Mouse (Mus musculus) thymus, adult 2 months (tissue): Measurements from ENCODE around the gene Eif2b5. TPM values are rescaled to one million over a fixed set of nuclear protein-coding genes. Genes with fewer than 3 reads are reported as not detected.
A peak's percentile ranks its signal among the peaks of the same experiment; 100 is the strongest.
"Not testable (repeated sequence)": the region's sequence is repeated elsewhere in the genome, so short reads cannot be mapped to it uniquely, and the experiment has no call there.

Experiments
- DNase-seq: peaks from one replicate; pipeline ENCODE4 v3.0.0; 2021
- H3K27ac ChIP-seq: fragments of 200-500 bp; 2 replicates; pipeline ENCODE4 v1.5.1; 2012; ENCODE audit warnings: low read length, control low read depth; ENCODE audit not compliant: control insufficient read depth, insufficient read depth
- H3K27me3 ChIP-seq: fragments of 200-500 bp; 2 replicates; pipeline ENCODE4 v1.6.1; 2012; ENCODE audit warnings: mild to moderate bottlenecking, low read length, moderate library complexity, mixed read lengths; ENCODE audit not compliant: control insufficient read depth, insufficient read depth
- H3K36me3 ChIP-seq: fragments of 200-500 bp; 2 replicates; pipeline ENCODE4 v1.6.1; 2012; ENCODE audit warnings: mild to moderate bottlenecking, low read length, moderate library complexity; ENCODE audit not compliant: control insufficient read depth, insufficient read depth
- H3K4me1 ChIP-seq: fragments of 200-500 bp; replicated peaks from 2 replicates; pipeline ENCODE4 v1.6.1; 2012; ENCODE audit warnings: low read length; ENCODE audit not compliant: control insufficient read depth, insufficient read depth
- H3K4me3 ChIP-seq: fragments of 200-500 bp; 2 replicates; pipeline ENCODE4 v1.5.1; 2012; ENCODE audit warnings: mild to moderate bottlenecking, low read length, control low read depth, moderate library complexity; ENCODE audit not compliant: control insufficient read depth, insufficient read depth
- CTCF ChIP-seq: fragments of 200-500 bp; IDR thresholded peaks from 2 replicates; pipeline ENCODE4 v1.5.1; 2012; ENCODE audit warnings: mild to moderate bottlenecking, control low read depth, low read length, moderate library complexity, borderline replicate concordance; ENCODE audit not compliant: control insufficient read depth, poor library complexity, insufficient read depth; ENCODE audit errors: extremely low read depth
- POLR2A ChIP-seq: fragments of 200-500 bp; IDR thresholded peaks from 2 replicates; pipeline ENCODE4 v1.6.1; 2012; ENCODE audit warnings: mild to moderate bottlenecking, low read length, control low read depth, moderate library complexity; ENCODE audit not compliant: control insufficient read depth, poor library complexity, insufficient read depth; ENCODE audit errors: extremely low read depth
- WGBS: fragments of 180-500 bp; shearing (Covaris S2); methylation state at CpG from one replicate; pipeline ENCODE4 v1.1.7; 2018; 5-methylcytosine and 5-hydroxymethylcytosine counted together
- polyA plus RNA-seq: library from polyadenylated mRNA; depleted of rRNA; stranded (reverse); fragments of >200 nt; gene quantifications from 2 replicates; pipeline ENCODE4 v1.2.3, GENCODE M21; 2012; rRNA removed

Gene Eif2b5
- polyA plus RNA-seq, result 40.7 and 44.7 TPM in 2 replicates

GRCm38 (mm10) chr16:20498677-20499475 is at the start of gene Eif2b5:
Gene Eif2b5 (plus strand): TSS chr16:20498817.
- Histone ChIP-seq H3K36me3 (peaks cover 30% of the 10 kb centered on the region), H3K4me3 (peak within 1 kb of the TSS; percentile 80), H3K27ac (no peak within 1 kb of the TSS), H3K4me1 (peaks cover 14% of the 10 kb centered on the region), H3K27me3 (no peaks in the 10 kb centered on the region)
- TF ChIP-seq CTCF, result peak; percentile 13; the same call in 1 of the 2 replicates
- TF ChIP-seq POLR2A, result peak; percentile 73
- under 1% methylated on average over 49 of the region's 49 CpGs for WGBS
- peak; percentile 98 for DNase-seq

DNA sequence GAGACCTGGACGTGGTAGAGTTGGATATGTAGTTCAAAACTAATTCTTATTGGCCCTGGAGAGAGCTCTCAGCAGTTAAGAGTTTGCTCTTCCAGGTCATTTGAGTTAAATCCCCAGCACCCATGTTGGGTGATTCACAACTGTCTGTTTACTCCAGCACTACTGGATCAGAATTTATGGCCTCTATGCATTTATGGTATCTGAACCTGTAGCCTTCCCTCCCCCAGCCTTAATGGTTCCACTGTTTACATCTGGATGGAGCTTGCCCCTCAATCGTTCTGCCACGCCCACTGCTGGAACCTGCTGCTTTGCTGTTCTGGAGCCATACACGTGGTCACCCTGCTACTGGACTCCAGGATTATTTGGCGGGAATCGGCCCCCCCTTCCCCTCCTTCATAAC is 46.8 kb upstream of the Eif2b5 start:
- 88% methylated on average over 6 of the region's 6 CpGs for WGBS
- Histone ChIP-seq H3K27me3 (no peaks in the 10 kb centered on the region), H3K27ac (no peak overlapping the region), H3K36me3 (no peaks in the 10 kb centered on the region), H3K4me1 (no peaks in the 10 kb centered on the region), H3K4me3 (no peak overlapping the region)
- DNase-seq, result no peak
- no peak for TF ChIP-seq POLR2A
- no peak for TF ChIP-seq CTCF

- Histone ChIP-seq H3K4me3 (no peak overlapping the region), H3K27ac (no peak overlapping the region), H3K36me3 (no peaks in the 10 kb centered on the region), H3K27me3 (no peaks in the 10 kb centered on the region), H3K4me1 (peaks cover 14% of the 10 kb centered on the region)
- 92% methylated on average over 6 of the region's 6 CpGs for WGBS
- TF ChIP-seq CTCF (no peak), POLR2A (no peak)
- DNase-seq, result no peak
Measured at GRCm38 (mm10) chr16:20454155-20454654, 44.4 kb upstream of the Eif2b5 start.

DNA sequence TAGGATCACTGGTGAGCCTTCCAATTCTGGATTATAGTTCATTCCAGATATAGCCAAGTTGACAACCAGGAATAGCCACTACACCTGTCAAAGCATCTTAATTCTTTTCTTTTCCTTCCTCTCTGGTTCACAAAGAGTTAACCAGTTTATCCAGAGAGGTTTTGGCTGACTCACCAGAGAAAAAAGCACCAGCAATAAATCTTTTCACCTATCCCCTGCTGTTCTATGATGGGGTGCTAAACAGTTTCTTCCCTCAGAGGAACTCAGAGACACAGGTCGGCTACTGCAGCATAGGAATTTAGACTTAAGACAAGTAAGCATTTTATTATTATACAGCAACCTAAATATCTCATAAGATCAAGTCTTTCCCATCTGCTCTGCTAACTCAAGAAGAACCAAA is 42.5 kb upstream of the Eif2b5 start:
- H3K36me3 ChIP-seq, result no peaks in the 10 kb centered on the region
- DNase-seq, result no peak
- 11% methylated on average over 1 of the region's 1 CpGs for WGBS
- no peak overlapping the region for H3K27ac ChIP-seq
- H3K4me3 ChIP-seq, result no peak overlapping the region
- H3K27me3 ChIP-seq, result no peaks in the 10 kb centered on the region
- TF ChIP-seq CTCF (no peak), POLR2A (no peak)
- H3K4me1 ChIP-seq, result peaks cover 25% of the 10 kb centered on the region

GRCm38 (mm10) chr16:20458736-20459135 is 39.9 kb upstream of the Eif2b5 start:
- peak overlapping the region; percentile 97 for H3K27ac ChIP-seq
- peak; percentile 35 for DNase-seq

DNA sequence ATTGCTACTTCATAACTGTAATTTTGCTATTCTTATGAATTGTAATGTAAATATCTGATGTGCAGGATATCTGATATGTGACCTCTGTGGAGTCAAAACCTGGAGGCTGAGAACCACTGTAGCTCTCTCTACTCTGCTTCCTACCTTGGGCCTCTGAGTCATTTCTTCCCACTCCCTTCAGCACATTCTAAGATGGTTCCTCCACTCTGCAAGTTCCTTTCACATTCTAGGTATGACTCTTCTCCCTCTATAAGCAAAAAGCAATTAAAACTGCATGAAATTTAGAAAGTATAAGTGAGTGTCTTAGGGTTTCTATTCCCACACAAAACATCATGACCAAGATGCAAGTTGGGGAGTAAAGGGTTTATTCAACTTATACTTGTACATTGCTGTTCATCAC is 33.9 kb upstream of the Eif2b5 start:
- Histone ChIP-seq H3K27ac (no peak overlapping the region), H3K4me3 (no peak overlapping the region), H3K36me3 (no peaks in the 10 kb centered on the region), H3K27me3 (no peaks in the 10 kb centered on the region), H3K4me1 (peaks cover 7% of the 10 kb centered on the region)
- TF ChIP-seq CTCF, result no peak
- DNase-seq, result no peak

More at GRCm38 (mm10) chr16:20458736-20459135, 39.9 kb upstream of the Eif2b5 start:
- 41% methylated on average over 5 of the region's 5 CpGs for WGBS
- H3K36me3 ChIP-seq, H3K27me3 ChIP-seq: not testable (repeated sequence)
- H3K4me1 ChIP-seq, result peaks cover 25% of the 10 kb centered on the region
- H3K4me3 ChIP-seq, result peak overlapping the region; percentile 8; the same call in 1 of the 2 replicates

DNA sequence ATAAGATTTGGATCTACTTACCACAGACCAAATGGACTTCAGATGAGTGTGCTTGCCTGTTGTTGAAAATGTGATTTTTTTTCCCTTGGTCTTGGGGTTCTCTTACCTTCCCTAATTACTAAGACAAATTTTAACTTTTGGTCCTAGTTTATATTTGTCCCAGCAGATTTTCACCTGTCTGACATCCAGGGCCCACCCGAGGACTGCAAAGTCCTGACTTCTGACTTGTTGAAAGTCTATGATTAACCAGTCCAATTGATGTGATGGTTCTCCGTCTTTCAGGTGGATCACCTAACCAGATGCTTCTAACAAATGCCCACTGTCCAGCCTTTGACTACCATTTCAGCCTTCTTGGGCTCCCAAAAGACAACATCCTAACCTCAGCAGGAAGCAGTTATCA is 27.6 kb upstream of the Eif2b5 start:
- WGBS, result 97% methylated on average over 2 of the region's 2 CpGs
- TF ChIP-seq CTCF (no peak), POLR2A (no peak)
- Histone ChIP-seq H3K27me3 (no peaks in the 10 kb centered on the region), H3K36me3 (no peaks in the 10 kb centered on the region), H3K4me3 (no peak overlapping the region), H3K4me1 (no peaks in the 10 kb centered on the region), H3K27ac (no peak overlapping the region)
- no peak for DNase-seq
